Mouse (Mus musculus) embryonic stem cell, embryonic (primary cell): Measurements from ENCODE around the gene Ggcx.

ENCODE experiments used
- CTCF ChIA-PET, 4 experiments: fragments of 300-600 bp in 2 of 4; fragments of 350-600 bp in 2 of 4; sonication (Branson Sonifier 250); formaldehyde crosslinking; loops; one replicate each; lab custom pipeline; 2022; ENCODE audit warnings: inconsistent platforms in 2 of 4; lab: Charles Lee
- POLR2A ChIA-PET, 4 experiments: fragments of 300-600 bp in 2 of 4; fragments of 350-600 bp in 2 of 4; sonication (Branson Sonifier 250); formaldehyde crosslinking; loops; one replicate each; lab custom pipeline; 2022; ENCODE audit warnings: antibody characterized with exemption in 4 of 4, inconsistent platforms in 1 of 4; lab: Charles Lee

Gene Ggcx

DNA sequence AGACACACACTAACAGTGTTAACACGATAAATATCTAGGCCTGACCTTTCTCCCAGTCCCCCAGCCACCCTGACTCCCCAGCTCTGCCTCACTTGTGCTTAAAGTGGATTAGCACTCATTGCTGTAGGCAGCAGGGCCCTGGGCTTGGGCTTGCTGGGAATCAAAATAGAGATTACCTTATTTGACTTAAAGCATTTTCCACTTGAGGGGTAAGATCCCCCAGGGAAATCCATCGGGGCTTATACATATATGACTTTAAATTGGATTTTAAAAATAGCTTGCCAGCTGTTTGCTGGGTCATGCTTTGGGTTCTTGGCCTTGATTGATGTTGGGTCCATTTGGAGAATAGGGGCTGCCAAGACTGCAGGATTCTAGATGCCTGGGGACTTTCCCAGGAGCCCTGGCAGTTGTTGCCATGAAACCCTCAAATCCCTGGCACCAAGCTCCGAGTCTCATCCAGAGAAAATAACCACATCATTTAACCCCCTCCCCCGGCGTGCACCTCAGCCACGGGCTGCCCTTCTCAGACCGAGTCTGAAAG is 40.8 kb downstream of the Ggcx start:
- ChIA-PET POLR2A (interaction anchor here (0.6 to 10.2 kb wide), 15 partner anchors 7 to 1186 kb away, joined by 3 to 205 read pairs (median 7); partner anchors contain the start of gene Mat2a (in 4 of the 4)), CTCF (interaction anchor here in 2 of 4 experiments (0.5 to 1.0 kb wide), 5 partner anchors 12 to 80 kb away, joined by 3 to 6 read pairs (median 3); no protein-coding TSS in a partner anchor)

DNA sequence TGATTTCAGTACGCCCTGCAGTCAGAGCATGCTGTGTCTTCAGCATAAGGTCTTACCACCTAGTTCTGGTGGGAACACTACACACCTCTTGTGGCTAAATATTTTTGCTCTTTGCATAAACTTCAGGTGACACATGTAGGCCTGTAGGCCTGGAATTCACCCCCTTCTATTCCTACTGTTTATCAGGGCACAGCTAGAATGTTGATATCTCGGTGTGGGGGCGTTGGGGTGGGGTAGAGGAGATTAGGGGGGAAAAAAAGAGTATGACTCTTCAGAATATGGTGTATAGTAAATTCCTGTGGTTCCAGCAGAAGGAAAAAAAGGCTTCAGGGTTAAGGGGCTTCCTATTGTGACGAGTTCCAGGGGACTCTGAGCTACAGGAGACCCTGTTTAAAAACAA is 42.5 kb downstream of the Ggcx start:
- CTCF ChIA-PET, result interaction anchor here in 2 of 4 experiments (0.7 to 1.0 kb wide), 2 partner anchors 15 to 58 kb away, joined by 4 to 16 read pairs; no protein-coding TSS in a partner anchor
- POLR2A ChIA-PET, result interaction anchor here (0.7 to 10.2 kb wide), 16 partner anchors 9 to 227 kb away, joined by 3 to 205 read pairs (median 4); partner anchors contain the start of gene Mat2a (in 4 of the 4)

DNA sequence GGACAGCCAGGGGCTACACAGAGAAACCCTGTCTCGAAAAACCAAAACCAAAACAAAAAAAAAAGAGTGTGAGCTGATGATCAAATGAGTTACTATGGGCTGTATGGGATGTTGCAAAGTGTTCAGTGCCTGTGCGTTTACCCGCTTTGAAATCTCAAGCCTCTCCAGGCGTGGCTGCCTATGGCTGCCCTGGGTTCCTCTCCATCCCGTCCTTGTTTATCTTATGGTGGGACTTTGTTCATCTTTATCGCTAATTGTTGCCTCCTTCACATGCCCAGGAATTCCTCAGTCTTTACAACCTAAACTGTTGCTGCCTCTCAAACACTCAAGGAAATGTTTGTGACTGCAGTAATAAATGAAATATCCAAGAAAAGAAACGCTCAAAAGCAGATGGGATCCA is 44.3 kb downstream of the Ggcx start:
- CTCF ChIA-PET, result interaction anchor here in 1 of 4 experiments (0.7 to 0.9 kb wide), 2 partner anchors 76 to 206 kb away, joined by 3 to 4 read pairs; no protein-coding TSS in a partner anchor
- POLR2A ChIA-PET, result interaction anchor here in 2 of 4 experiments (0.6 to 1.2 kb wide), 4 partner anchors 9 to 60 kb away, joined by 3 to 10 read pairs (median 3); partner anchors contain the start of gene Mat2a (in 1 of the 2)

DNA sequence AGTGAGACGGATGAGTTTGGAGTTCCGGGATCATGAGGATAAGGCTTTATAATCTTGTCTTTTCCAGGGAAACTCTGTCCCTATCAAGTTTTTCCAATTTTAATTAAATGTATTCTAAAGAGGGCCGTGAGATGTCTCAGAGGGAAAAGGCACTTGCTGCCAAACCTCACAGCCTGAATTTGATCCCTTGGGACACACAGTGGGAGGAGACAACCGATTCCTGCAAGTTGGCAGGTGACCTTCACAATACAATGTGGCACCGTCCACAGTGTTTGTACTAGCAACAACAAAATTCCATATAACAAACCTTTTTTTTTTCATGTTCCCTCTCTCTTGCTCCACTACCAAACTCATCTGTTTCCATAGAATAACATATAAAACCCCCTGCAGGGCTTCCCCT is 44.8 kb downstream of the Ggcx start:
- ChIA-PET POLR2A (interaction anchor here in 2 of 4 experiments (0.6 to 1.1 kb wide), 2 partner anchors 19 to 20 kb away, joined by 3 to 10 read pairs; partner anchors contain the start of gene Mat2a (in 1 of the 2)), CTCF (interaction anchor here in 1 of 4 experiments (0.6 kb wide), 1 partner anchor 235 kb away, joined by 3 read pairs; no protein-coding TSS in a partner anchor)

DNA sequence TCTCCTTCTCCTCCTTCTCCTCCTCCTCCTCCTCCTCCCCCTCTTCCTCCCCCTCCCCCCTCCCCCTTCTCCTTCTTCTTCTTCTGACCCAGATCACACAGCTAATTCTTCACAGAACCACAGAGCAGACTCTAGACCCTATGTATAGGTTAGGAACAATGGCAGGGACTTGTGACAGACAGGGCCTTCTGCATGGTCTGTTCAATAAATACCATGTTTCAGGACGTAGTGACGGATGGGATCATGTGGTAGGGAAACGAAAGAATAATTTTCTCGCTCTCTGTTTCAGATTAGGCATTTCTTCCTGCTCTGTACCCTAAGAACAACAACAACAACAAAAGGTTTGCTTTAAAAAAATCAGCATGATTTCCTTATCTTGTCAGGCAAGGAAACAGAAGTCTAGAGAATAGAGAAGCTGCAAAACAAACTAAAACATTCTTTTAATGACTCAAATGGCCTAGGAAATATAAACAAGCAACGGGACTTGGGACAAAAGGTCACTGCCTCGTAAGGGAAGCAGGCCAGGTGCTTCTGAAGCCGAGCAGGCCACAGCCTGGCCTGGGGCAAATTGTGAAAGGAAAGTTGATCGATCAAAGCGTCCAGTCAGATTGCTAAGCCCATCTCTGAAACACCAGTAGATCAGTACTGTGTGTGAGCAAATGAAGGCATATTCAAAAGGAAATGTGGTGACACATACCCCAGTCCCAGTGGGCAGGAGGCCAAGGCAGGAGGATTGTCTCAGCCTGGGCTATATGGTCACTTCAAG is 46.1 kb downstream of the Ggcx start:
- CTCF ChIA-PET, result interaction anchor here in 1 of 4 experiments (0.7 kb wide), 1 partner anchor 75 kb away, joined by 3 read pairs; no protein-coding TSS in a partner anchor

DNA sequence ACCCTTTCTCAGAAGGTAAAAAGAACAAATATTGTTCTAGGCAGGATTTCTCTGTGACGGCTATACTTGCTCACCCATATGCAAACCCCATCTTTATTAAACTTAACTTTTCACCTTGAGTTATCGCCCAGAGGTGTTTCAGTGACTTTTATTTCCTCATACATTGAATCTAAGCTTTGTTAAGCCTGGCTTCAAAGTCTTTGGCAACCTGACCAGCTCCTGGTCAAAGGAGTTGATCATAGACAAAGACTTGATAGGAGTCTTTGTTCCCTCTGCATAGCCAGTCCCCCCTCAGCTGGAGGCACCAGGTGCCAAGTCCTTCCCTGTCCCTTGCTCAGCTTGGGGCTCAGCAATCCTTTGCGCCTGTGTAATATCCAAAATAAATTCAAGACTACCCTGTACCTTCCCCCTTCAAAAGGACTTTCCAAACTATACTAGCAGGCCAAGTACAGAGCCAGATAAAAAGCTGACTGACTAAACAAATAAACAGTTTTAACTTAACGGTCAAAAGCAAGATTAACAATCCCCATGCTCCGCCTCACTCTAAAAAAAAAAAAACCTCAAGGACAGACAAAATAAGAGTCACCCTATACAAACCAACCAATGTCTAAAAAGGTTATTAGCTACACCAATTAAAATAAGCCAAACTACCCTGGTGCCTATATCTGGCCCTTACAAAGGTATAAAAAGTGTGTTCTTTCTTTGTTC is 48.6 kb downstream of the Ggcx start:
- POLR2A ChIA-PET, result interaction anchor here (0.6 to 4.6 kb wide), 15 partner anchors 9 to 50 kb away, joined by 3 to 31 read pairs (median 4); partner anchors contain the start of gene Mat2a (in 3 of the 4)
- CTCF ChIA-PET, result interaction anchor here in 2 of 4 experiments (0.5 to 1.6 kb wide), 2 partner anchors 71 to 73 kb away, joined by 4 to 7 read pairs; no protein-coding TSS in a partner anchor

More for the DNA sequence above, 46.1 kb downstream of the Ggcx start:
- POLR2A ChIA-PET, result interaction anchor here in 3 of 4 experiments (0.6 to 4.6 kb wide), 8 partner anchors 8 to 31 kb away, joined by 3 to 31 read pairs (median 4); partner anchors contain the start of gene Mat2a (in 2 of the 3)

DNA sequence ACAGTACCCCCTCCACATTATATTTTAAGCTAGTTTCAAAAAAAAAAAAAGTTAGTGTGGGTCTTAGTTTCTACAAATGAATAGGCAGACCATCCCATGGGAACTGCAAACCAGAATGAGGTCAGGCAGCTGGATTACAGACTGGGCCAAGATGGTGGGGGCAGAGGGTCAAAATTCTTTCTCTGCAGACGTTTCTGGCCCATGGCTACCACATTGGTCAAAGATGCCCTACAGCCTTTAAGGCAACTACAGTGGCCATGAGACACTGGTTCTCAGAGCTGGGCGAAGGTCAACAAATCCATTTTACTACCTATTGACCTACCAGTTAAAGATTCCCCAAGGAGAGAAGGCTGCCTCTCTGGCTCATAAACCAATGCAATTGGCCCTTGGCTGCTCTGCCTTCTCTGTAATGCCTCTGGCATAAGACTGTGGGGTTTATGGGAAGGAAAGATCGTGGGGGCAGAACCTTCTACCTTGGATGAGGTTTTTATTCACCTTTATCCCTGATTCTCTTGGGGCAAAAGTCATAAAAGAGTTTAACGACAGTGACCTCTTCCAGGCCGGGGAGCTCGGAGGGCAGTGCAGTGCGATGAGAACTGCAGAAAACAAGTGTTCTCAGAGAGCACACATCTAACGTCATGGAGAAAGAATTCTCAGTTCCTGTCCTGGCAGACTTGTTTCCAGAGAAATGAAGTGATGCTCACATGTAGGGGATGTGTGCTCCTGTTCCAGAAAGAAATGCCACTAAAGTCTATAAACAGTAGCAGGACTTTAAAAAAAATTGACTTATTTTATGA is 51.5 kb downstream of the Ggcx start:
- ChIA-PET CTCF (interaction anchor here in 1 of 4 experiments (1.5 kb wide), 1 partner anchor 52 kb away, joined by 4 read pairs; the partner anchor contains the start of gene Ggcx), POLR2A (interaction anchor here (0.5 to 6.8 kb wide), 8 partner anchors 12 to 157 kb away, joined by 3 to 62 read pairs (median 3); partner anchors contain the start of gene Mat2a (in 2 of the 4))

DNA sequence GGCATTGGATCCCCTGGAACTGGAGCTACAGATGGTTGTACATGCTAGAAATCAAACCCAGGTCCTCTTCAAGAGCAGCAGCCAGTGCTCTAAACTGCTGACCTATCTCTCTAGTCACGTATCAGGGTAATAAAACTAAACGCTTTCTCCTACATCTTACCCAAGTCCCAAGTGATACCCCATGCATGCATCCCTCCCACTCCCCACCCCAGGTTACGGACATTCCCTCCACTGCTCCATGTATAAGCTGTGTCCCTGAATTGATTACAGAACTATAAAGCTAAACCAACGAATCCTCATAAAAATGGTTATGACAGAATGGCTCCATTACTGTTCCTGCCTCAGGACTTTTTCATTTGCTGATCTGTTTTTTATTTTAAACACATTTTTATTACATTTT is 52.1 kb downstream of the Ggcx start:
- CTCF ChIA-PET, result interaction anchor here in 2 of 4 experiments (0.7 to 1.5 kb wide), 2 partner anchors 52 to 131 kb away, joined by 4 to 11 read pairs; partner anchors contain the start of gene Ggcx (in 1 of the 2)
- POLR2A ChIA-PET, result interaction anchor here in 3 of 4 experiments (1.3 to 6.8 kb wide), 6 partner anchors 12 to 52 kb away, joined by 3 to 62 read pairs (median 8); partner anchors contain the start of genes Mat2a (in 2 of the 3) and Ggcx (in 1 of the 3)

DNA sequence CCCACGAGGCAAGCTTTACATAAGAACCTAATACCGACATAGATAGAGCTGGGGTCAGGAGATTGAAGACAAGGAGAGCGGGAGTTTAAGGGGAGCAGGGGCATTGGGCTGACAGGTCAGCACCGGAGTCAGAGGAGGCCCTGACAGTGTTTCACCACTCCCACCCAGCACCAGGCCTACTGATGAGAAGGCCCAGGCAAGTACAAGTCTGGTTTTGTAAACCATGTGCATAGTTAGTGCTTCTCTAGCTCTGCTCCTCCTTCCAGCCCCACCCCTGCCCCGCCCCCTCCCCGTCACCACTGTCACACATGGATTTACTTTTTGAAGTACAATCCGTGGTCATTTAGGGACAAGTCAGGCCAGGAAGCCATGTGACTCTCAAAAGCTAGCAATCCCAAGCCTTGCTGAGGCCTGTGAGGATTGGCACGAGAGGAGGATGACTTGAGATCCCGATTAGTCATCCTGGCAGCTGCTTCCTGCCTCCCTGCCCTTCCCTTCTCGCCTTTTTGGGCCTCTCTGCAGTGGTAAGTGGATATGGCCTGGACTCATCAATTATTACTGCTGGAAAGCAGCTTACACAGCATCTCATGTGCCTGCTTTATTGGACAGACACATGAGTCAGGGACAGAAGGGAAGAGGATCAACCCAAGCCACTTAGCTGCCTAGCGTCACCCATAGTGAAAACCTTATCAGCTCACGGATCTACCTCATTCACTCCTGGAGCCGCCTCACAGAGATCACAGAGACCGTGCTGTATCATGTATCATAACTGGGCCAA is 59.3 kb downstream of the Ggcx start:
- CTCF ChIA-PET, result interaction anchor here in 3 of 4 experiments (0.6 to 1.5 kb wide), 6 partner anchors 61 to 351 kb away, joined by 3 to 5 read pairs (median 3); no protein-coding TSS in a partner anchor
- POLR2A ChIA-PET, result interaction anchor here (0.6 to 3.7 kb wide), 23 partner anchors 9 to 172 kb away, joined by 3 to 23 read pairs (median 4); partner anchors contain the start of gene Mat2a (in 3 of the 4)

DNA sequence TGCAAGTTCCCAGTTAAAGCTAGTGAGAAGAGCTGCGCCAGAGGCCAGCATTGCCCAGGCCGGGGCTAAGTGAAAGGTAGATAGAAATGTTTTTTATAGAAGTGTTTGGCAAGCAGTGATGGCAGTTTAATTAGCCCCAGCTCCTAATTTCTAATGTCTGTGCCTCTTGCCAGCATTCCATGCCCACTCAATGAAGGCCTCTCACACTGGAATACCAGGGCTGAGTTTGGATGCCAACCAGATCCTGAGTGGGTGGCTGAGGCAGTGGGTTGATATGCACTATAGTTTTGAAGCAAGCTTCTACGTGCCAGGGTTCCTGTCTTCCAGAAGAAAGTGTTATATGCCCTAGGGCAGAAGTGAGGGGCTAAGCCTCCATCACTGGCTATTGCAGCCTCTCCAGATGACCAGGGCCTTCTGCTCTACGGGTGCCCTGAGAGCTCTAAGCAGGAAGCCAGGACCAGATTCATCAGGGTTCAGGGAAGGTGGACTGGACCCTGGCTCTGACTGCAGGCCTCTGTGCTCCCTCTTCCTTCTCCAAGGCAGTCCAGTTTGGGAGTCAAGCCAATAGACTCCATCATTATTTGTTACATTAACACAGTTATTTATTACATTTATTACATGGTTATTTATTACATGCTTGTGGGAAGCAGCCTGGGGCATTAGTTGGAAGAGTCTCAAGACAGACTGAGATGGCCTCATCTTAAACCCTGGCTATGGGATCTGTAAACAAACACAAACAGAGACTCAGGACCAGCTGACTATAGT is 61.3 kb downstream of the Ggcx start:
- CTCF ChIA-PET, result interaction anchor here in 1 of 4 experiments (1.0 kb wide), 1 partner anchor 54 kb away, joined by 3 read pairs; no protein-coding TSS in a partner anchor
- POLR2A ChIA-PET, result interaction anchor here in 2 of 4 experiments (0.6 to 3.7 kb wide), 4 partner anchors 18 to 37 kb away, joined by 3 to 23 read pairs (median 8); partner anchors contain the start of gene Mat2a (in 2 of the 2)

DNA sequence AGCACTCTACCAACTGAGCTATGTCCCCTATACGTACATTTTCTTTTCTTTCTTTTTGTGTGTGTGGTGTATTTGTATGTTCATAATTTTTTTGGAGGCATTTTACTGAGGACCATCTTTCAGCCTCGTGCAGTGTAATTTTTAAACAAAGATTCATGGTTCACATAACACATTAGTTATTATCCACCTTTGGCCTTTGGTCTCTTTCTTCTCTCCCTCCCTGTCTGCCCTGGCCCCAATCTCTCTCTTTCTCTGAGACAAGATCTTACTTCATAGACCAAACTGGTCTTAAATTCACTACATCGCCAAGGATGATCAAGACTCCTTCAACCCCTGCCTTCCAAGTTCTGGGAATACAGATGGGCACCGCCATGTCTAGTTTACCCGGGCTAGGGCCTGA is 62.7 kb downstream of the Ggcx start:
- ChIA-PET CTCF (no interaction called here), POLR2A (interaction anchor here in 1 of 4 experiments (3.0 kb wide), 1 partner anchor 38 kb away, joined by 12 read pairs; the partner anchor contains the start of gene Mat2a)

DNA sequence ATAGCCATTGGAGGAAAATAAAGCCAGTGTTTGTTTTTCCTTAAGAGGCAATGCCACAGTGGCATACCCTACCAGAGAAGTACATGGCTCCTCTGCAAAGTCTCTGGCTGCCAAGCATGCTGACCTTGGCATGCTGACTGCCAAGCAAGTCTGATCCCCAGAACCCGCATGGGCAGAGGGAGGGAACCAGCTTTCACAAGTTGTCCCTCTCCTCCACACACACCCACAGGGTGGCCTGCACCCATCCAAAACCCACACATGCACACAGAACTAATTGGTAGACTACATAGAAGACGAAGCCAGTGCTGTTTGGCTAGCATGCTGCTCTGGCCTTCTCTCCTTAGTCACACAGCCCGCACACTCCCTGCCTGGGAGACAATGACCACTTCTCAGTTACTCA is 63.5 kb downstream of the Ggcx start:
- CTCF ChIA-PET, result interaction anchor here in 1 of 4 experiments (0.7 kb wide), 1 partner anchor 57 kb away, joined by 3 read pairs; no protein-coding TSS in a partner anchor

DNA sequence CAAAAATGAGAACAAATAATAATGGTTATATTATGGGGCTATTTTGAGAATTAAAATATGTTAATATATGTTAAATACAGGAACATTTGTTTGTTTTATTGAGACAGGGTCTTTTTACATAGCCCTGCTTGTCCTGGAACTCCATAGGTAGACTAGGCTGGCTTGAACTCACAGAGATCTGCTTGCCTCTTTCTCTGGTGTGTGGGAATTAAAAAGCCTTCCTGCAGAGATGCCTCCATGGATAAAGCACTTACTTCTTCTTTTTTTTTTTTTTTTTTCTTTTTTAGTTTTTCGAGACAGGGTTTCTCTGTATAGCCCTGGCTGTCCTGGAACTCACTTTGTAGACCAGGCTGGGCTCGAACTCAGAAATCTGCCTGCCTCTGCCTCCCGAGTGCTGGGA is 64.6 kb downstream of the Ggcx start:
- CTCF ChIA-PET, result interaction anchor here in 1 of 4 experiments (0.7 kb wide), 1 partner anchor 76 kb away, joined by 3 read pairs; no protein-coding TSS in a partner anchor

More for the DNA sequence above, 63.5 kb downstream of the Ggcx start:
- POLR2A ChIA-PET, result interaction anchor here in 1 of 4 experiments (1.2 to 3.0 kb wide), 2 partner anchors 38 to 45 kb away, joined by 3 to 12 read pairs; partner anchors contain the start of gene Mat2a

DNA sequence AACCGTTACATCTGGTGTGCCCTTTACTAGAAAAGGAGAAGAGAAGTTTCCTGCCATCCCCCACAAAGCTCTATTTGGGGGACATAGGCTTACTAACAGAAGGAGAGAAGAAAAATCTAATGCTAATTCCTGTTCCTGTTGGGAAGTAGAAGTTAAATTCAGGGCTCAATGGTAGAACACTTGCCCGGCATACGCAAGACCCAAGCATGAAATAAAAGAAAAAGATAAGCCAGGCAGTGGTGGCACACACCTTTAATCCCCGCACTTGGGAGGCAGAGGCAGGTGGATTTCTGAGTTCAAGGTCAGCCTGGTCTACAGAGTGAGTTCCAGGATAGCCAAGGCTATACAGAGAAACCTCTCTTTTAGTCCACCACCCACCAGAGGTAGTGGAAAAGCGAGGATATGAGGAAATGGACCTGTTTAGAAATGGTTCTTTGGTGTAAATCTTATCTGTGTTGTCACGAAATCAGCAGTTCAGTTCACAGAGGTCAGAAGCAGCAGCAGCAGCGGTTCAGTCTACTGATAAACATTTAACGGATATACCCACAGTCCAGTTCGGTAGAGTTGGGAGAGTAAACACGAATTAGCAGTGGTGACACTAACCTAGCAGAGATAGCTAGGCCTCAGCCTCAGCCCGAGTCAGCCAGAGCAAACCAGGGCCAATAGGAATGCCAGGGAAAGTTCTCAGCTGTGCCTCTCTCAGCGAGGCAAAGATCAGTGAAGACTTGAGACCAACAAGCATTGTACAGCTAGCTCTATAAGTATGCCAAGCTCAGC is 65.7 kb downstream of the Ggcx start:
- ChIA-PET CTCF (interaction anchor here in 1 of 4 experiments (0.6 kb wide), 1 partner anchor 20 kb away, joined by 3 read pairs; no protein-coding TSS in a partner anchor), POLR2A (interaction anchor here in 3 of 4 experiments (0.8 to 3.8 kb wide), 17 partner anchors 12 to 70 kb away, joined by 3 to 34 read pairs (median 4); partner anchors contain the start of gene Mat2a (in 2 of the 3))

More for the DNA sequence above, 64.6 kb downstream of the Ggcx start:
- POLR2A ChIA-PET, result interaction anchor here in 2 of 4 experiments (1.0 to 3.8 kb wide), 4 partner anchors 16 to 46 kb away, joined by 3 to 34 read pairs (median 4); partner anchors contain the start of gene Mat2a (in 1 of the 2)
